Mouse (Mus musculus) bone marrow, adult 2 months (tissue): ENCODE data around the gene Myh9.

Source experiments
- CTCF ChIP-seq: fragments of 200-500 bp; IDR thresholded peaks from 2 replicates; pipeline ENCODE4 v1.5.1; 2011; ENCODE audit warnings: low read length, control low read depth; ENCODE audit not compliant: control insufficient read depth, insufficient read depth
- POLR2A ChIP-seq: fragments of 200-500 bp; IDR thresholded peaks from 2 replicates; pipeline ENCODE4 v1.6.1; 2011; ENCODE audit warnings: low read depth, mild to moderate bottlenecking, control low read depth, low read length, borderline replicate concordance; ENCODE audit not compliant: control insufficient read depth

- TF ChIP-seq POLR2A (no peak), CTCF (no peak)
Measured at GRCm38 (mm10) chr15:77835930-77836653, 5.9 kb downstream of the Myh9 start.
